Mouse (Mus musculus): ENCODE data around the gene Fbxw5. TPM values are rescaled to one million over a fixed set of nuclear protein-coding genes. Genes with fewer than 3 reads are reported as not detected.

The Fbxw5 gene
- polyA plus RNA-seq, 1 experiment = 30.4 TPM

GRCm38 (mm10) chr2:25526510-25527302 lies 26.2 kb downstream of the Fbxw5 start:
- H3K27ac ChIP-seq (ENCODE audit: control insufficient read depth, insufficient read depth, low read depth, low read length, poor library complexity) = no peak overlapping the region
- H3K4me3 ChIP-seq (replicated peaks; ENCODE audit: control insufficient read depth, low read depth, low read length) = no peak overlapping the region
- TF ChIP-seq CTCF (IDR thresholded peaks at IDR 0.05; ENCODE audit: control insufficient read depth, insufficient read depth, low read length) (no peak), POLR2A (IDR thresholded peaks at IDR 0.05; ENCODE audit: borderline replicate concordance, control insufficient read depth, low read depth, low read length) (no peak)
- H3K4me1 ChIP-seq (ENCODE audit: control insufficient read depth, insufficient read depth, low read length) = no peaks in the 10 kb centered on the region; the same call in 1 of the 2 replicates
- WGBS = 80% methylated on average over 9 of the region's 9 CpGs

- H3K27ac ChIP-seq (ENCODE audit: control insufficient read depth, insufficient read depth, low read depth, low read length, poor library complexity) = peak overlapping the region; percentile 63
- no peaks in the 10 kb centered on the region; the same call in 1 of the 2 replicates for H3K4me1 ChIP-seq (ENCODE audit: control insufficient read depth, insufficient read depth, low read length)
- no peak for TF ChIP-seq CTCF (IDR thresholded peaks at IDR 0.05; ENCODE audit: control insufficient read depth, insufficient read depth, low read length)
- no peak for TF ChIP-seq POLR2A (IDR thresholded peaks at IDR 0.05; ENCODE audit: borderline replicate concordance, control insufficient read depth, low read depth, low read length)
- WGBS = 91% methylated on average over 2 of the region's 2 CpGs
- no peak overlapping the region for H3K4me3 ChIP-seq (replicated peaks; ENCODE audit: control insufficient read depth, low read depth, low read length)
These were observed 33.2 kb downstream of the Fbxw5 start for GRCm38 (mm10) chr2:25533707-25534106.

- Histone ChIP-seq H3K4me3 (replicated peaks; ENCODE audit: control insufficient read depth, low read depth, low read length) (no peak overlapping the region), H3K27ac (ENCODE audit: control insufficient read depth, insufficient read depth, low read depth, low read length, poor library complexity) (peak overlapping the region; percentile 26; the same call in 1 of the 2 replicates), H3K4me1 (ENCODE audit: control insufficient read depth, insufficient read depth, low read length) (no peaks in the 10 kb centered on the region; the same call in 1 of the 2 replicates)
- no peak for TF ChIP-seq POLR2A (IDR thresholded peaks at IDR 0.05; ENCODE audit: borderline replicate concordance, control insufficient read depth, low read depth, low read length)
- no peak for TF ChIP-seq CTCF (IDR thresholded peaks at IDR 0.05; ENCODE audit: control insufficient read depth, insufficient read depth, low read length)
- 56% methylated on average over 3 of the region's 3 CpGs for WGBS
These were observed 33.8 kb downstream of the Fbxw5 start for GRCm38 (mm10) chr2:25534178-25534865.

GRCm38 (mm10) chr2:25534866-25535182 lies 34.3 kb downstream of the Fbxw5 start:
- no peak overlapping the region for H3K4me3 ChIP-seq (replicated peaks; ENCODE audit: control insufficient read depth, low read depth, low read length)
- WGBS = 91% methylated on average over 2 of the region's 2 CpGs
- TF ChIP-seq POLR2A (IDR thresholded peaks at IDR 0.05; ENCODE audit: borderline replicate concordance, control insufficient read depth, low read depth, low read length) = no peak
- TF ChIP-seq CTCF (IDR thresholded peaks at IDR 0.05; ENCODE audit: control insufficient read depth, insufficient read depth, low read length) = no peak

GRCm38 (mm10) chr2:25536531-25536930 lies 36.0 kb downstream of the Fbxw5 start:
- Histone ChIP-seq H3K4me1 (ENCODE audit: control insufficient read depth, insufficient read depth, low read length) (no peaks in the 10 kb centered on the region; the same call in 1 of the 2 replicates), H3K27ac (ENCODE audit: control insufficient read depth, insufficient read depth, low read depth, low read length, poor library complexity) (no peak overlapping the region), H3K4me3 (replicated peaks; ENCODE audit: control insufficient read depth, low read depth, low read length) (no peak overlapping the region)
- 89% methylated on average over 8 of the region's 8 CpGs for WGBS
- TF ChIP-seq CTCF (IDR thresholded peaks at IDR 0.05; ENCODE audit: control insufficient read depth, insufficient read depth, low read length) (no peak), POLR2A (IDR thresholded peaks at IDR 0.05; ENCODE audit: borderline replicate concordance, control insufficient read depth, low read depth, low read length) (no peak)

More at GRCm38 (mm10) chr2:25534866-25535182, 34.3 kb downstream of the Fbxw5 start:
- no peaks in the 10 kb centered on the region; the same call in 1 of the 2 replicates for H3K4me1 ChIP-seq (ENCODE audit: control insufficient read depth, insufficient read depth, low read length)
- peak overlapping the region; percentile 26; the same call in 1 of the 2 replicates for H3K27ac ChIP-seq (ENCODE audit: control insufficient read depth, insufficient read depth, low read depth, low read length, poor library complexity)

GRCm38 (mm10) chr2:25540541-25540948 lies 40.0 kb downstream of the Fbxw5 start:
- WGBS = 94% methylated on average over 4 of the region's 4 CpGs
- TF ChIP-seq CTCF (IDR thresholded peaks at IDR 0.05; ENCODE audit: control insufficient read depth, insufficient read depth, low read length) = no peak
- TF ChIP-seq POLR2A (IDR thresholded peaks at IDR 0.05; ENCODE audit: borderline replicate concordance, control insufficient read depth, low read depth, low read length) = no peak
- H3K4me1 ChIP-seq (ENCODE audit: control insufficient read depth, insufficient read depth, low read length) = no peaks in the 10 kb centered on the region; the same call in 1 of the 2 replicates

GRCm38 (mm10) chr2:25541644-25542367 lies 41.3 kb downstream of the Fbxw5 start:
- Histone ChIP-seq H3K4me1 (ENCODE audit: control insufficient read depth, insufficient read depth, low read length) (peaks cover 2% of the 10 kb centered on the region; the same call in 1 of the 2 replicates), H3K4me3 (replicated peaks; ENCODE audit: control insufficient read depth, low read depth, low read length) (no peak overlapping the region), H3K27ac (ENCODE audit: control insufficient read depth, insufficient read depth, low read depth, low read length, poor library complexity) (no peak overlapping the region)
- TF ChIP-seq POLR2A (IDR thresholded peaks at IDR 0.05; ENCODE audit: borderline replicate concordance, control insufficient read depth, low read depth, low read length) = no peak
- no peak for TF ChIP-seq CTCF (IDR thresholded peaks at IDR 0.05; ENCODE audit: control insufficient read depth, insufficient read depth, low read length)
- WGBS = 88% methylated on average over 10 of the region's 10 CpGs

More at GRCm38 (mm10) chr2:25540541-25540948, 40.0 kb downstream of the Fbxw5 start:
- Histone ChIP-seq H3K4me3 (replicated peaks; ENCODE audit: control insufficient read depth, low read depth, low read length) (no peak overlapping the region), H3K27ac (ENCODE audit: control insufficient read depth, insufficient read depth, low read depth, low read length, poor library complexity) (no peak overlapping the region)

All from bone marrow, adult 2 months (tissue).